Mouse (Mus musculus): ENCODE data around the gene Spint3. TPM values are rescaled to one million over a fixed set of nuclear protein-coding genes. Genes with fewer than 3 reads are reported as not detected.
A peak's percentile ranks its signal among the peaks of the same experiment; 100 is the strongest.
"Not testable (repeated sequence)": the region's sequence is repeated elsewhere in the genome, so short reads cannot be mapped to it uniquely, and the experiment has no call there.

The Spint3 gene
- total and polyA plus RNA-seq, 3 experiments = not detected

DNA sequence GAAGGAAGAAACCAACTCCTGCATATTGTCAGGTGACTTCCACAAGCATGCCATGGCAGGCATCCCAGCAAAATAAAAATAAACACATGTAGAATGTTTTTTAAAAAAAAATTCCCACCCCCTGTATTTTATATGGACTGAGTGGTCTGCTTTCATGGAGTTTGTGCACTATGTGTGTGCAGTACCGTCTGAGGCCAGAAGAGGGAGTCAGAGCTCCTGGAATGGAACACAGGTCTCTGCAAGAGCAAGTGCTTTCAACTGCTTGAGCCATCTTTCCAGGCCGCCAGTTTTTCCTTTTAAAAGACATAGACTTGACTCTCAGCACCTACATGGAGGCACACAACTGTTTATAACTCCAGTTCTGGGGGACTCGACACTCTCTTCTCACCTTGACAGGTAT is 30.2 kb upstream of the Spint3 start:
- no peak overlapping the region for H3K4me3 ChIP-seq (ENCODE audit: low read depth, low read length)
- H3K36me3 ChIP-seq (replicated peaks) = no peaks in the 10 kb centered on the region
- TF ChIP-seq CTCF (IDR thresholded peaks at IDR 0.05; ENCODE audit: low read depth, low read length) (no peak), GATA1 (IDR thresholded peaks at IDR 0.05; ENCODE audit: borderline replicate concordance, low read length) (no peak), POLR2AphosphoS5 (IDR thresholded peaks at IDR 0.05; ENCODE audit: insufficient replicate concordance, low read depth, low read length) (no peak), TAL1 (conservative IDR thresholded peaks at IDR 0.05; ENCODE audit: low read depth, low read length) (no peak), GATA2 (IDR thresholded peaks at IDR 0.05; ENCODE audit: borderline replicate concordance, low read depth, low read length) (no peak)
- DNase-seq (ENCODE audit: low spot score) = no peak
- no peak for ATAC-seq (ENCODE audit: extremely low read depth, insufficient number of reproducible peaks, low FRiP score, poor library complexity, severe bottlenecking)
- no peaks in the 10 kb centered on the region for H3K4me1 ChIP-seq (ENCODE audit: insufficient read depth, low read depth, low read length)
- peaks cover 3% of the 10 kb centered on the region; the same call in 1 of the 2 replicates for H3K27me3 ChIP-seq (ENCODE audit: insufficient read depth, low read length)
- no peaks in the 10 kb centered on the region for H3K9me3 ChIP-seq (replicated peaks)

DNA sequence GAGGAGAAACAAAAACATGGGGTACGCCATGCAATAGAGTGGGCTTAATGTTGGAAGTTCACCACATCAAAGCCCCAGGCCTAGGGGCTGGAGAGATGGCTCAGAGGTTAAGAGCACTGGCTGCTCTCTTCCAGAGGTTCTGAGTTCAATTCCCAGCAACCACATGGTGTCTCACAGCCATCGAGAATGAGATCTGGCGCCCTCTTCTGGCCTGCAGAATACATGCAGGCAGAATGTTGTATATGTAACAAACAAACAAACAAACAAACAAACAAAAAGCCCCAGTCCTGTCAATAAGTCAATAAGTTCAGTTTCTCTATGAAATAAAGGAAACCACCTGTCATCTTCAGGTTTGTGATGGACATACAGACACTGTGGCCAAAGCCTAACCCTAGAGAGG is 26.9 kb upstream of the Spint3 start:
- no peak for ATAC-seq (ENCODE audit: extremely low read depth, insufficient number of reproducible peaks, low FRiP score, poor library complexity, severe bottlenecking)

DNA sequence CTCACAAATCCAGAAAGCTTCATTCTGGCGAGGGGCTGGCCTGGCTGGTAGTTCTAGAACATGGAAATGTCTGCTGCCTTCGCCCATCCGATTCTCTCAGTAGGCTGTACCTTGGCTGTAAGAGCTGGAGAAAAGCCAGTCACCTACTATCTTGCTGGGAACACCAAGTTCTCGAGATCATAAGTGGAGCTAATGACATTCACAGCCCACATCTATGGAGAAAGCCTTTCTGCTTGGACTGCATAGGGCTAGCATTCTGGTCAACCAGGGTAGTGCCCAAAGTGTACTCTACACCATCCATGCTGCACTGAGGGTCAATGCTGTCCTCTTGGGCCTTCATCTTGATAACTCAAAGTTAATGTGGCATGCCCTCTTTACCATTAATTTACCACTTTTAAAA is 20.2 kb upstream of the Spint3 start, which contains the start of gene Eppin:
Gene Eppin, minus strand, starts transcription at position 101 of the 400 bp plus-strand sequence.
- DNase-seq (ENCODE audit: low spot score) (no peak), ATAC-seq (ENCODE audit: extremely low read depth, insufficient number of reproducible peaks, low FRiP score, poor library complexity, severe bottlenecking) (no peak)
- Histone ChIP-seq H3K9me3 (replicated peaks) (no peaks in the 10 kb centered on the region), H3K27me3 (ENCODE audit: insufficient read depth, low read length) (no peaks in the 10 kb centered on the region; the same call in 1 of the 2 replicates), H3K4me1 (ENCODE audit: insufficient read depth, low read depth, low read length) (no peaks in the 10 kb centered on the region), H3K4me3 (ENCODE audit: low read depth, low read length) (no peak within 1 kb of the TSS), H3K36me3 (replicated peaks) (no peaks in the 10 kb centered on the region)
- no peak for TF ChIP-seq GATA1 (IDR thresholded peaks at IDR 0.05; ENCODE audit: borderline replicate concordance, low read length)
- no peak for TF ChIP-seq POLR2AphosphoS5 (IDR thresholded peaks at IDR 0.05; ENCODE audit: insufficient replicate concordance, low read depth, low read length)
- TF ChIP-seq TAL1 (conservative IDR thresholded peaks at IDR 0.05; ENCODE audit: low read depth, low read length) = no peak
- TF ChIP-seq CTCF (IDR thresholded peaks at IDR 0.05; ENCODE audit: low read depth, low read length) = no peak
- no peak for TF ChIP-seq GATA2 (IDR thresholded peaks at IDR 0.05; ENCODE audit: borderline replicate concordance, low read depth, low read length)

More for the DNA sequence above, 26.9 kb upstream of the Spint3 start:
- H3K27me3 ChIP-seq (ENCODE audit: insufficient read depth, low read length) = no peaks in the 10 kb centered on the region; the same call in 1 of the 2 replicates
- DNase-seq (ENCODE audit: low spot score) = no peak
- H3K9me3 ChIP-seq (replicated peaks) = no peaks in the 10 kb centered on the region
- TF ChIP-seq CTCF (IDR thresholded peaks at IDR 0.05; ENCODE audit: low read depth, low read length) (0 out of 2 replicates have a peak, but pooled peaks have one; percentile 14), GATA2 (IDR thresholded peaks at IDR 0.05; ENCODE audit: borderline replicate concordance, low read depth, low read length) (no peak)
- H3K4me1 ChIP-seq (ENCODE audit: insufficient read depth, low read depth, low read length) = no peaks in the 10 kb centered on the region
- no peak overlapping the region for H3K4me3 ChIP-seq (ENCODE audit: low read depth, low read length)
- H3K36me3 ChIP-seq (replicated peaks) = no peaks in the 10 kb centered on the region

DNA sequence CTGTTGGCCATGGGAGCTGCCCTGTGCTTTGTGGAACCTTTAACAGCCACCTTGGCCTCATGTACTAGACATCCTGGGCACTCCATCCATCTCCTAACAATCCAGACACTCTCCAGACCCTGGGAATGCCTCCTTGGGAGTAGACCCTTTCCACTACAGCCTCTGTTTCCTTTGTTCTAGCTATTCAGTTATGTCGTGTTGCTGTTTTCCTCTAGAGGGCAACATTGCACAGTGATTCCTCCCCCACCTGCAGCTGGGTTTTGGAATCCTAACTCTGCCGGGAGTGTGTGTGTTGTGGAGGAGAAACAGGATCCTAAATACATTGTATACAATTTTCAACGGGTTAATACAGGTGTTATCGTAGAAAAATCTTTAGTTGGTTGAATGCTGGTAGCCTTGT is 18.8 kb upstream of the Spint3 start:
- DNase-seq (ENCODE audit: low spot score) (no peak), ATAC-seq (ENCODE audit: extremely low read depth, insufficient number of reproducible peaks, low FRiP score, poor library complexity, severe bottlenecking) (no peak)
- Histone ChIP-seq H3K4me1 (ENCODE audit: insufficient read depth, low read depth, low read length) (no peaks in the 10 kb centered on the region), H3K36me3 (replicated peaks) (no peaks in the 10 kb centered on the region), H3K27me3 (ENCODE audit: insufficient read depth, low read length) (no peaks in the 10 kb centered on the region), H3K4me3 (ENCODE audit: low read depth, low read length) (no peak overlapping the region), H3K9me3 (replicated peaks) (no peaks in the 10 kb centered on the region)
- TF ChIP-seq CTCF (IDR thresholded peaks at IDR 0.05; ENCODE audit: low read depth, low read length) = no peak
- TF ChIP-seq TAL1 (conservative IDR thresholded peaks at IDR 0.05; ENCODE audit: low read depth, low read length) = no peak
- no peak for TF ChIP-seq POLR2AphosphoS5 (IDR thresholded peaks at IDR 0.05; ENCODE audit: insufficient replicate concordance, low read depth, low read length)

DNA sequence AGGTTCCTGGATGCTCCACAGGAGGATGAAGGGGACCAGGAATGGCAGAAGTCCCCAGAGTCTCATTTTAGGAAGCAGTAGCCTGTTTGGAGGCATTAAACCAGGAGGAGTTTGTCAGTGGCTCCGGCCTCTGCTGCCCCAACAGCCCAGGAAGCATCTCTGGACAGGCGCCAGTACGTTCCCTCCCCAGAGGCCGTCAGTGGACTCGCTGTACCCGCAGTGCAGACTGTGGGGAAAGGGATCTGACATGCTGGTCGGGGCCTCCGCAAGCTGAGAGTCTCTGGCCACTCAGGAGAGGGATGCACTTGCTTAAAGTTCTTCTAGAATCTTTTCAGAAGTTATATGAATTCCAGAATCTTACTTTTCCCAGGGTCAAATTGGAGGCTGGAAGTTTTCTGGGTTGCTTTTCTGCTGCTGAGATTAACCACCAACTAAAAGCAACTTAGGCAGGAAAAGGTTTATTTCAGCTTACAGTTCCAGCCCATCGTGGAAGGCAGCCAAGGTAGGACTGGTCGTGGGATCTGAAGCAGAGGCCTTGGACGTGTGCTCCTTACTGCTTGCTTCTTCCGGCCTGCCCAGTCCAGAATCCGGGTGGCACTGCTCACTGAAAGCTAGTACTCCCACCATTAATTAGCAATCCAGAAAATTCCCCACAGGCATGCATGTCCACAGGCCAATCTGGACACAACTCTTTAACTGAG is 11.9 kb upstream of the Spint3 start, which contains the start of gene Wfdc6a:
Gene Wfdc6a, minus strand, starts transcription at position 423 of the 701 bp plus-strand sequence.
- H3K9me3 ChIP-seq (replicated peaks); DNase-seq (ENCODE audit: low spot score); ATAC-seq (ENCODE audit: extremely low read depth, insufficient number of reproducible peaks, low FRiP score, poor library complexity, severe bottlenecking); H3K36me3 ChIP-seq (replicated peaks); H3K4me1 ChIP-seq (ENCODE audit: insufficient read depth, low read depth, low read length); H3K4me3 ChIP-seq (ENCODE audit: low read depth, low read length); H3K27me3 ChIP-seq (ENCODE audit: insufficient read depth, low read length): not testable (repeated sequence)

DNA sequence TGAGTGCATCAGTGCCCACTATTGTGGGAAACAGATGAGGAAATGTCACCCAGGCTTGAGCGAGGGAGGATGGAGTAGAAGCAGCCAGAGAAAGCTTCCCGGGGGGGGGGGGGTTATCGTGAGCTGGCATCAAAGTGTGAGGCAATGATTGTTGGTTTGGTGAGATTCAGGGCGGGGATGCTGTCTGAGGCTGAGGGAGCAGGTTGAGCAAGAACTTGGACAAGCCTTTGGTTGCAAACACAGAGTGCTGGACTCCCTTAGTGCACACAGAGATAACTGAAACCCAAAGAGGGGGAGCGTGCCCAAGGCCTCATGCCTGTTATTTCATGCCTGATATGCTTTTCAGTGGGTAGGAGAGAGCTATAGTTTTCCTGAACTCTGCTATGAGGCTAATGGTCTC is 5.8 kb downstream of the Spint3 start:
- DNase-seq (ENCODE audit: low spot score) (no peak), ATAC-seq (ENCODE audit: extremely low read depth, insufficient number of reproducible peaks, low FRiP score, poor library complexity, severe bottlenecking) (no peak)
- peaks cover 12% of the 10 kb centered on the region for H3K27me3 ChIP-seq (ENCODE audit: insufficient read depth, low read length)
- H3K4me1 ChIP-seq (ENCODE audit: insufficient read depth, low read depth, low read length) = no peaks in the 10 kb centered on the region
- TF ChIP-seq CTCF (IDR thresholded peaks at IDR 0.05; ENCODE audit: low read depth, low read length) = no peak
- no peak for TF ChIP-seq GATA2 (IDR thresholded peaks at IDR 0.05; ENCODE audit: borderline replicate concordance, low read depth, low read length)
- no peak for TF ChIP-seq TAL1 (conservative IDR thresholded peaks at IDR 0.05; ENCODE audit: low read depth, low read length)
- TF ChIP-seq POLR2AphosphoS5 (IDR thresholded peaks at IDR 0.05; ENCODE audit: insufficient replicate concordance, low read depth, low read length) = no peak
- no peak for TF ChIP-seq GATA1 (IDR thresholded peaks at IDR 0.05; ENCODE audit: borderline replicate concordance, low read length)
- no peaks in the 10 kb centered on the region for H3K9me3 ChIP-seq (replicated peaks)
- H3K4me3 ChIP-seq (ENCODE audit: low read depth, low read length) = no peak overlapping the region
- H3K36me3 ChIP-seq (replicated peaks) = no peaks in the 10 kb centered on the region

DNA sequence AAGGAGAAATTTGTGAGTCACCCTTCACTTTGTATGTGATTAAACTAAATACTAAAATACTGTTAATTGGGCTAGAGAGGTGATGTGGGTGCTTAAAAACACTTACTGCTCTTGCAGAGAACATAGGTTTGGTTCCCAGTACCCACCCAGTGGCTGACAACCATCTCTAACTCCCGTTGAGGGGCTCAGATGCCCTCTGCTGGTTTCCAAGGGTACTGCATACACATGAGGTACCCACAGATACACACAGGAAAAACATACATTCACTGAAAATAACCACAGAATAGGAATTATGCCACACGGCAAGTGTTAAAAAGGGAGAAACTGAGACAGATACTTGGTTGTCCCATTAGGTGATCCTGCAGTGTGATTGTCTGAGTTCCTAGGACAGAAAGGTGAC is 6.3 kb downstream of the Spint3 start:
- DNase-seq (ENCODE audit: low spot score) (no peak), ATAC-seq (ENCODE audit: extremely low read depth, insufficient number of reproducible peaks, low FRiP score, poor library complexity, severe bottlenecking) (no peak)
- Histone ChIP-seq H3K9me3 (replicated peaks) (no peaks in the 10 kb centered on the region), H3K4me1 (ENCODE audit: insufficient read depth, low read depth, low read length) (no peaks in the 10 kb centered on the region), H3K36me3 (replicated peaks) (no peaks in the 10 kb centered on the region), H3K27me3 (ENCODE audit: insufficient read depth, low read length) (peaks cover 15% of the 10 kb centered on the region), H3K4me3 (ENCODE audit: low read depth, low read length) (no peak overlapping the region)
- no peak for TF ChIP-seq GATA1 (IDR thresholded peaks at IDR 0.05; ENCODE audit: borderline replicate concordance, low read length)
- TF ChIP-seq CTCF (IDR thresholded peaks at IDR 0.05; ENCODE audit: low read depth, low read length) = peak; percentile 31; the same call in 1 of the 2 replicates

All from G1E (cell line).